Mouse (Mus musculus): ENCODE measurements around the gene Zmynd15. TPM values are rescaled to one million over a fixed set of nuclear protein-coding genes. Genes with fewer than 3 reads are reported as not detected.

Gene Zmynd15
- polyA plus RNA-seq, 1 experiment from 2014 or later = 0.31 TPM

DNA sequence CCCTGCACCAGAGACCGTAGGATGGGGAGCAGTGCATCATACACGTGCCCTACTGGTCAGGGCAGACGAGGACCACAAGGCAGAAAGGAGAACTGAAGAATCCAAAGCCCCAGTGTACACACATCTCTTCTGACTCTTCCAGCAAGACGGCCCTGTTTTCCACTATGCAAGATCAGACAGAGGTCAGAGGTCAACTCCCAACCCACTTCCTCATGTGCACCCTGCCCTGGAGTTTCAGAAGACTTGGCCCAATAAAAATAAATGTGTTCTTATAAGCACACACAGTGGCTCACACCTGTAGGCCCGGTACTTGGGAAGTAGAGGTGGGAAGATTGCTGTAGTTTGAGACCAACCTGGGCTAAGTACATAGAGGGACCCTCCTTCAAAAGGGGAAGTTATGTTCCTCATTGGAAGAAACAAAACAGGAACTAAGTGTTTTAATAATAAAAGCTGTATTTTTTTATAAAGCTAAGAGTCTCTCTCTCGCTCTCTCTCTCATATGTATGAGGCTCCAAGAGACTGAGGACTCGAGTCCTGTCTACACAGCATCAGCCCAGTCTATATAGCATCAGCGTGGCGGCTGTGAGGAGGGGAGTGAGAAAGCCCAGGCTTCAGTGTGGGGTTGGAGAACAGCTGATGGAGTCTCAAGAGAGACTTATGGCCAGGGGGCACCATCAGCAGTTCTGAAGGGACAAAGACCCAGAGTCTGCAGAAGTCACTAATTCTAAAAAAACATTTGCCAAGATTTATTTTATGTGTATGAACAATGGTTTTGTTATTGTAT, 5.8 kb upstream of the Zmynd15 start:
- 86% methylated on average over 9 of the region's 9 CpGs for WGBS
- H3K4me1 ChIP-seq (ENCODE audit: control insufficient read depth, insufficient read depth, low read length) = peaks cover 12% of the 10 kb centered on the region; the same call in 1 of the 2 replicates
- peaks cover 1% of the 10 kb centered on the region for H3K27me3 ChIP-seq (replicated peaks; ENCODE audit: control insufficient read depth, insufficient read depth, low read length)
- no peak for DNase-seq (ENCODE audit: low spot score)
- H3K36me3 ChIP-seq (ENCODE audit: control insufficient read depth, insufficient read depth, low read length) = 0 out of 2 replicates have a peak, but pooled peaks cover 9% of the 10 kb centered on the region
- H3K9ac ChIP-seq (ENCODE audit: low read depth, low read length) = no peak overlapping the region
- H3K4me3 ChIP-seq (ENCODE audit: low read depth, low read length) = no peak overlapping the region
- peak overlapping the region; percentile 63; the same call in 1 of the 2 replicates for H3K4me2 ChIP-seq (ENCODE audit: low read depth, low read length)
- H3K9me3 ChIP-seq (ENCODE audit: control insufficient read depth, low read length) = no peaks in the 10 kb centered on the region
- ATAC-seq (ENCODE audit: low read depth) = no peak
- no peak overlapping the region for H3K27ac ChIP-seq (replicated peaks; ENCODE audit: low read depth, low read length)

DNA sequence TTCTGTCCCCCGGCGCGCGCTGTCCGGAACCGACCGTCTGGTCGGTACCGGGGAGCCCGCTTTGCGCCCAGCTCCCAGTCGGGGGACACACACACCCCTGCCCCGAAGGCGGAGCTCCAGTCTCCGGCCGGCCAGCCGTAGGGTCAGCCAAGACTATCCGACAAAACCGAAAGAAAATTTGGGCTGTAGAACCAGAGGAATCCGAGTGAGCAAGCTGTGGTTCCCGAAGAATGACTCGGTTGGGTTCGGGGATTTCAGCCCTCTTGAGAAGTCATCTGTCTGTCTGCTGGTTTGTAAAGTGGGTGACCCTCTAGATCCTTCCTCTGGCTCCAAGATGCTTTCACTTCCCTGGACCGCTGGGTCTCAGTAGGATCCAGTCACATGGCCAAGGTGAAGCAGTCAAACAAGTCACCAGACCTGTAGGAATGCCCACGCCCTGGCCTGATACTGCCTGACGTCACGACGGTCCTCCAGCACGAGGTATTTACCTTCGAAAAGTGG, 418 bp downstream of the Zmynd15 start, which contains the start of gene Cxcl16:
Gene Cxcl16, minus strand, starts transcription at position 384 of the 501 bp plus-strand sequence.
- Histone ChIP-seq H3K9ac (ENCODE audit: low read depth, low read length) (peak within 1 kb of the TSS; percentile 65), H3K27ac (replicated peaks; ENCODE audit: low read depth, low read length) (no peak within 1 kb of the TSS), H3K36me3 (ENCODE audit: control insufficient read depth, insufficient read depth, low read length) (no peaks in the 10 kb centered on the region), H3K27me3 (replicated peaks; ENCODE audit: control insufficient read depth, insufficient read depth, low read length) (peaks cover 32% of the 10 kb centered on the region), H3K4me1 (ENCODE audit: control insufficient read depth, insufficient read depth, low read length) (no peaks in the 10 kb centered on the region), H3K4me3 (ENCODE audit: low read depth, low read length) (peak within 1 kb of the TSS; percentile 57), H3K9me3 (ENCODE audit: control insufficient read depth, low read length) (0 out of 2 replicates have a peak, but pooled peaks cover 3% of the 10 kb centered on the region), H3K4me2 (ENCODE audit: low read depth, low read length) (peak within 1 kb of the TSS; percentile 95)
- WGBS = 3% methylated on average over 29 of the region's 30 CpGs
- peak; percentile 28 for DNase-seq (ENCODE audit: low spot score)
- ATAC-seq (ENCODE audit: low read depth) = 0 out of 2 replicates have a peak, but pooled peaks have one; percentile 34

GRCm38 (mm10) chr11:70463970-70464369, 4.7 kb downstream of the Zmynd15 start:
- no peak for ATAC-seq (ENCODE audit: low read depth)
- H3K27me3 ChIP-seq (replicated peaks; ENCODE audit: control insufficient read depth, insufficient read depth, low read length) = peaks cover 40% of the 10 kb centered on the region
- H3K4me3 ChIP-seq (ENCODE audit: low read depth, low read length) = no peak overlapping the region
- no peaks in the 10 kb centered on the region for H3K36me3 ChIP-seq (ENCODE audit: control insufficient read depth, insufficient read depth, low read length)
- H3K4me1 ChIP-seq (ENCODE audit: control insufficient read depth, insufficient read depth, low read length) = peaks cover 11% of the 10 kb centered on the region
- 84% methylated on average over 4 of the region's 5 CpGs for WGBS
- 0 out of 2 replicates have a peak, but pooled peaks cover 3% of the 10 kb centered on the region for H3K9me3 ChIP-seq (ENCODE audit: control insufficient read depth, low read length)
- no peak for DNase-seq (ENCODE audit: low spot score)
- H3K27ac ChIP-seq (replicated peaks; ENCODE audit: low read depth, low read length) = no peak overlapping the region
- no peak overlapping the region for H3K9ac ChIP-seq (ENCODE audit: low read depth, low read length)
- no peak overlapping the region for H3K4me2 ChIP-seq (ENCODE audit: low read depth, low read length)

GRCm38 (mm10) chr11:70465211-70465610, 6.0 kb downstream of the Zmynd15 start:
- H3K4me3 ChIP-seq (ENCODE audit: low read depth, low read length) = peak overlapping the region; percentile 33; the same call in 1 of the 2 replicates
- peak overlapping the region; percentile 61 for H3K4me2 ChIP-seq (ENCODE audit: low read depth, low read length)
- H3K27me3 ChIP-seq (replicated peaks; ENCODE audit: control insufficient read depth, insufficient read depth, low read length) = peaks cover 34% of the 10 kb centered on the region
- H3K27ac ChIP-seq (replicated peaks; ENCODE audit: low read depth, low read length) = no peak overlapping the region
- no peak for DNase-seq (ENCODE audit: low spot score)
- H3K4me1 ChIP-seq (ENCODE audit: control insufficient read depth, insufficient read depth, low read length) = peaks cover 11% of the 10 kb centered on the region
- ATAC-seq (ENCODE audit: low read depth) = no peak
- 0 out of 2 replicates have a peak, but pooled peaks cover 3% of the 10 kb centered on the region for H3K9me3 ChIP-seq (ENCODE audit: control insufficient read depth, low read length)
- H3K9ac ChIP-seq (ENCODE audit: low read depth, low read length) = peak overlapping the region; percentile 54; the same call in 1 of the 2 replicates
- no peaks in the 10 kb centered on the region for H3K36me3 ChIP-seq (ENCODE audit: control insufficient read depth, insufficient read depth, low read length)
- 23% methylated on average over 16 of the region's 16 CpGs for WGBS

- no peak for ATAC-seq (ENCODE audit: low read depth)
- Histone ChIP-seq H3K9ac (ENCODE audit: low read depth, low read length) (peak overlapping the region; percentile 54), H3K4me2 (ENCODE audit: low read depth, low read length) (peak overlapping the region; percentile 61), H3K4me3 (ENCODE audit: low read depth, low read length) (peak overlapping the region; percentile 33), H3K9me3 (ENCODE audit: control insufficient read depth, low read length) (0 out of 2 replicates have a peak, but pooled peaks cover 3% of the 10 kb centered on the region), H3K36me3 (ENCODE audit: control insufficient read depth, insufficient read depth, low read length) (no peaks in the 10 kb centered on the region), H3K4me1 (ENCODE audit: control insufficient read depth, insufficient read depth, low read length) (peaks cover 11% of the 10 kb centered on the region), H3K27me3 (replicated peaks; ENCODE audit: control insufficient read depth, insufficient read depth, low read length) (peaks cover 28% of the 10 kb centered on the region), H3K27ac (replicated peaks; ENCODE audit: low read depth, low read length) (no peak overlapping the region)
- DNase-seq (ENCODE audit: low spot score) = peak; percentile 48
- WGBS = 9% methylated on average over 23 of the region's 23 CpGs
These were observed 6.6 kb downstream of the Zmynd15 start for GRCm38 (mm10) chr11:70465824-70466223.

- no peak for ATAC-seq (ENCODE audit: low read depth)
- Histone ChIP-seq H3K27me3 (replicated peaks; ENCODE audit: control insufficient read depth, insufficient read depth, low read length) (peaks cover 22% of the 10 kb centered on the region), H3K36me3 (ENCODE audit: control insufficient read depth, insufficient read depth, low read length) (no peaks in the 10 kb centered on the region), H3K4me1 (ENCODE audit: control insufficient read depth, insufficient read depth, low read length) (peaks cover 11% of the 10 kb centered on the region), H3K9me3 (ENCODE audit: control insufficient read depth, low read length) (no peaks in the 10 kb centered on the region), H3K4me2 (ENCODE audit: low read depth, low read length) (no peak overlapping the region), H3K9ac (ENCODE audit: low read depth, low read length) (no peak overlapping the region), H3K27ac (replicated peaks; ENCODE audit: low read depth, low read length) (no peak overlapping the region), H3K4me3 (ENCODE audit: low read depth, low read length) (no peak overlapping the region)
- 84% methylated on average over 5 of the region's 5 CpGs for WGBS
- no peak for DNase-seq (ENCODE audit: low spot score)
These were observed 8.8 kb downstream of the Zmynd15 start for GRCm38 (mm10) chr11:70467902-70468619.

GRCm38 (mm10) chr11:70469764-70470163, 10.5 kb downstream of the Zmynd15 start:
- Histone ChIP-seq H3K4me3 (ENCODE audit: low read depth, low read length) (no peak overlapping the region), H3K36me3 (ENCODE audit: control insufficient read depth, insufficient read depth, low read length) (no peaks in the 10 kb centered on the region), H3K27ac (replicated peaks; ENCODE audit: low read depth, low read length) (no peak overlapping the region), H3K4me1 (ENCODE audit: control insufficient read depth, insufficient read depth, low read length) (peaks cover 11% of the 10 kb centered on the region), H3K9me3 (ENCODE audit: control insufficient read depth, low read length) (no peaks in the 10 kb centered on the region), H3K9ac (ENCODE audit: low read depth, low read length) (no peak overlapping the region), H3K27me3 (replicated peaks; ENCODE audit: control insufficient read depth, insufficient read depth, low read length) (peaks cover 13% of the 10 kb centered on the region), H3K4me2 (ENCODE audit: low read depth, low read length) (no peak overlapping the region)
- 84% methylated on average over 3 of the region's 3 CpGs for WGBS
- DNase-seq (ENCODE audit: low spot score) (no peak), ATAC-seq (ENCODE audit: low read depth) (no peak)

DNA sequence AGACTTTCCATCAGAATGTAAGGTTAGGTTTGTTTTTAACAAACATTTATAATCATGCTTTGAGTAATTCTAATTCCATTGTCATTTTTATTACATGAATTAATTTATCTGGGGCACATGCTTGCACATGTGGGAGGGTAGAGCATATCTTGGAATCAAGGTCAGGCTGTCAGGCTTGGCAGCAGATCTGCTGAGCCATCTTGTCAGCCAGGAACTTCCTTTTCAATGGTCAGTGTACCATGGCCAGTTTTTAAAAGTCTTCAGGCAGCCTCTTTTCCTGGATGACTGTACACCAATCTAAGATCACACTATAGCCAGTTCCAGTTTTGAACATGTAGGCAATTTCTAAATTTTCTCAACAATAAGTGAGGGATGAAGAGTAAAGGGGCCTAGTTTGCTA, 13.5 kb downstream of the Zmynd15 start:
- Histone ChIP-seq H3K4me3 (ENCODE audit: low read depth, low read length) (no peak overlapping the region), H3K4me2 (ENCODE audit: low read depth, low read length) (no peak overlapping the region), H3K36me3 (ENCODE audit: control insufficient read depth, insufficient read depth, low read length) (no peaks in the 10 kb centered on the region), H3K27me3 (replicated peaks; ENCODE audit: control insufficient read depth, insufficient read depth, low read length) (no peaks in the 10 kb centered on the region), H3K9ac (ENCODE audit: low read depth, low read length) (no peak overlapping the region), H3K4me1 (ENCODE audit: control insufficient read depth, insufficient read depth, low read length) (no peaks in the 10 kb centered on the region), H3K9me3 (ENCODE audit: control insufficient read depth, low read length) (no peaks in the 10 kb centered on the region), H3K27ac (replicated peaks; ENCODE audit: low read depth, low read length) (no peak overlapping the region)
- ATAC-seq (ENCODE audit: low read depth) (no peak), DNase-seq (ENCODE audit: low spot score) (no peak)
